Mouse (Mus musculus): Measurements from ENCODE around the gene Dnaja3.

Dnaja3 gene

DNA sequence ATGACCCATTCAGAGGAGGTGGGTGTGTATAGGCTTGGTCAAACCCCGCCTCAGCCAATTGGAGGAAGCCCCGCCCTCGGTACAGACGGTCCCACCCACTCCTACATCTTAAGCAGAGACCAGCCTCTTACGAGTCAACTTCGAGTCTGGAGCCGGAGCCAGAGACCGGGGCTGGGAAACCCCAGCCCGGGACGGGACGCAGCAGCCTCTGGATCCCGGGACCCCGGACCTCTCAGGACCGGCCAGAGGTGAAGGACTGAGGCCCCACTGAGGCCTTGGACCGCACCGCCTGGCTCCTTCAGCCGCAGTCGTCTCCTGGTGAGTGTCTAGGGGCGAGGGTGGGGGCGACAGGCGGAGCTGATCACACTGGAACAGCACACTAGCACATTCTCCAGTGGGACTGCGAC is at the start of gene Dnaja3, which contains the start of gene Vasn:
Gene Dnaja3 (plus strand): TSS at position 159 of the 407 bp plus-strand sequence.
Gene Vasn (plus strand): TSS at position 111 of the 407 bp plus-strand sequence.
- peak in 1 of 2 experiments; percentile 76 for DNase-seq (ENCODE audit: low spot score in 2 of 2)

DNA sequence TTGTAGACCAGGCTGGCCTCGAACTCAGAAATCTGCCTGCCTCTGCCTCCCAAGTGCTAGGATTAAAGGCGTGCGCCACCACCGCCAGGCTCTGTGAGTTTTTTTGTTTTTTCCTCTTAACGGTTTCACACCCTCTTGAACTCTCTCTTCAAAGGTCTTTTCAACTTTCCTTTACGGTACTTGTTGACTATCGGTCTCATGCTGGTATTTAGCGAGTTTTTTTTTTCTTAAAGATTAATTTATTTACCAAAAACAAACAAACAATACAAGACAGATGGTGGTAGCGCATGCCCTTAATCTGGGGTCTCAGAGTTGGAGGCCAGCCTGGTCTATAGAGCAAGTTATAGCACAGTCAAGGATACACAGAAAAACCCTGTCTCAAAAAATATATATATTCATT is 49.6 kb upstream of the Dnaja3 start:
- DNase-seq (ENCODE audit: low spot score in 2 of 2): no peak

DNA sequence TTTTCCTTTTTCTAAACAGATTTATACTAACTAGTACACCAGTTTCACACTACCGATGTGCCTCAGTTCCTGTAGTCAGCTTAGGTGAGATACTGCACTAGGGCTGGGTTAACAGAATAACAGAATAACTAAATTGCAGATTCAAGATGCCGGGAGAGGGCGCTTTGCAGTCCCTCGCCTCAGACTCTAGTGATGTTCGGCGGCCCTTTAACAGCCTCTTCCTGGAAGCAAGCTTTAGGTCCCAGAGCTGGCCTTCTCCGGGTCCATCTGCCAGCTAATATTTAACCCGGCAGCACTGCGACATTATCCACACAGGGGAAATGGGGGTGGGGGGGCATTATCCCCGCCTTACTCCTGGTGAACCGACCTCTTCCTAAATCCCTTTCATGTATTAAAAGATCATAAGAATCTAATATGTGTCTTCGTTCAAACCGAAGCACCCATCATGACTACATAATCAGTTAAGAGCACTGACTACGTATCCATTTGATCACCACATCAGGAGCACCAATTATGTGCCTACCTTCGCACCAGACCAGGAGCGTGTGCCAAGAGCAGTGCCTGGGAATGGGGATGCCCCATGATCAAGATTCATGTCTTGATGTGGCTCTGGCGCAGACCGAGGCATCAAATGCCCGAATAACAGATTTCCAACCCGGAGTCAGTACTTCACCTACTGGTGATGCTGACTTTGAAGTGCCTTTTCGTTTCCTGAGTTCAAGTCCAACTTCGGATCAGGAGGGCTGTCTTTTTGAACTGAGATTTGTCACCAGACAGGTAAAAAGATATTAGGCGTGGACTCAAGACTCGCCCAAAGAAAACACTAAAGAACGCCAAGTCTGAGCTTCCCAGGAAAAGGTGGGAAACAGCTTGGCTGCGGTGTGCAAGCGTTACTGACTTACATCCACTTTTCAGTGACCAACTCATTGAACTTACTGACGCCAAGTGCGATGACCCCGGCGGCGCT is 46.6 kb upstream of the Dnaja3 start:
- peak in 1 of 2 experiments; percentile 63 for DNase-seq (ENCODE audit: low spot score in 2 of 2)

DNA sequence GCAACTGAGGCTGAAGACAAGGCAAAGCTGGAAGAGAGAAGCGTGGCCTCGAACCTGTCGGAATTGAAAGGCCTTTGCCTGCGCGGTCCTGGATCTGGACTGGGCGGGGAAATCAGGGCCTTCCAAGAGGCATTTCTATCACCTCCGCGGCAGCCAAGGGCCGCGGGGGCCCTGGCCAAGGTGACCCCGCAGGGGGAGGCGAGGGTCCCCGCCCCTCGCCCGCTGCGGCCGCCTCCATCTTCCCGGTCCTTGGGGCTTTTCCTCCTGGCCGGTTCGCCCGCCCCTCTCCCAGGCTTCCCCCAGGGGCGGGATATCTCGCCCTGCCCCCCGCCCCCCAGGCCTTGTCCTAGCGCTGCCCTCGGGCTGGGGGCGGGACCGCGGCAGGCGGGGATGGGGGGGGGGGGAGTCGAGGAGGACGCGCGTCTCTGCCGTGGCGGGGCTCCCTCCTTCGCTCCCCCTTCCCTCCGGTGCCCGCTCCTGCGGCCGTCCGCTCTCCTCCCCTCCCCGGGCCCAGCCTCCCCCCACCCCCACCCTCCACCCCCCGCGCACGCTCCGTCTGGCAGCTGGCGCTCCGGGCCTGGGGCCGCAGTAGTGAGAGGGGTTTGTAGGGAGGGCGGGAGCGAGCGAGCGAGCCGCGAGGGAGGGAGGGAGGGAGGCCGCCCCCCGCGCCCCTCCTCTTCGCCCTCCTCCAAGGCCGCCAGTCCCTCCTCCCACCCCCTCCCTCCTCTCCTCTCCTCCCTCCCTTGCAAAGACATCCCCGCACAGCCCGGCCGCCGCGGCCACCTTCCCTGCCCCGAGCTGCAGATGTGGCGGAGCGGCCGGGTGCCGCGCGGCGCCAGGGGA is 45.6 kb upstream of the Dnaja3 start, which contains the start of gene Glis2:
Gene Glis2 (plus strand): TSS at position 743 of the 843 bp plus-strand sequence.
- DNase-seq (ENCODE audit: low spot score in 2 of 2): no peak

DNA sequence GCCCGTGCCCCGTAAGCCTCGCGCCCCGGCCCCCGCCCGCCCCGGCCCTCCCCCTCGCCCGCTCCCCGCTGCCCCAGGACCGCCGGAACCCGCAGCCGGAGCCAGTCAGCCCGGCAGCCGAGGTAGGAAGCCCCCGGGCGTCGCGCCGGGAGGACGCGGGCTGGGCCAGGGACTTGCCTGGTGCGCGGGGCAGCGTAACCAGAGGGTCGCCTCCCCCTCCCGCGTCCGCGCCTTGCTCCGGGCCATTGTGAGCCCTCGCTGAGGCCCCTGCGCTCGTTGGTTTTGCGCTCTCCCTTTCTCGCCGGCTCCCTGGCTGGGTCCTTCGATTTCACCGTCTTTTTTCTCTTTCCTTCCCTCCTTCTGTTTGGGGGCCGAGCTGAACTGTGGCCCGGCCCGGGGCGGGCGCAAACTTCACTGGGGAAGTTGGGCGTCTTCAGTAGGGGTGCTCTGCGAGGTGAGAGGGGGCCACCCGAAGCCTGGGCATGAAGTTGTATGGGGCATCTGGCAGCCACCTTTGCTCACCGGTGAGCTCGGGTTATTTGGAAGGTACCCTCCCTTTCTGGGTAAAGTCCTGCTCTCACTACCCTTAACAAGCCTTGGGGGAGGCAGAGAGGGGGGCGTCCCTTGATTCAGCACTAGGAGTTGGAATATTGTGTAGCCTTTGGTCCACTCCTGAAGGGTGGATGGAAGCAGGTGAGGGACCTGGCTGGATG is 44.8 kb upstream of the Dnaja3 start:
- no peak for DNase-seq (ENCODE audit: low spot score in 2 of 2)

DNA sequence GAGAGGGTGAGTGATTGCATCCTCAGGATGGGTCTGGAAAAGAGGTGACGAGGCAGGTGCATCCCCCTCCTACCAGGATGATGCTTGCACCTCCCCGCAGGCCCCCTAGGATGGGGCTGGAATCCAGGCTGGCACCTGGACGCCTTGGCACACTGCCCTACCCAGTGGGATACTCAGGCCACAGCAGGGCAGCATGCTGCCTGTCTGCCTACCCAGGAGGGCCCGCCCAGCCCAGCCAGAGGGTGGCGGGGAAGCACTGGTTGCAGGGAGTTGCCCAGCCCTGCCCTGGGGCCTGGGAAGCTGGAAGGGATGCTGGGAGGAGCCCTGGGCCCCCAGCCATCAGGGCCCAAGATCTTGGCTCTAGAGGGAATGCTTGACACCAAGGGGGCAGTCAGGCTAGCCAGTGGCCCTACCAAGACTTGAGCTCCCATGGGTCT is 44.2 kb upstream of the Dnaja3 start:
- DNase-seq (ENCODE audit: low spot score in 2 of 2): no peak

DNA sequence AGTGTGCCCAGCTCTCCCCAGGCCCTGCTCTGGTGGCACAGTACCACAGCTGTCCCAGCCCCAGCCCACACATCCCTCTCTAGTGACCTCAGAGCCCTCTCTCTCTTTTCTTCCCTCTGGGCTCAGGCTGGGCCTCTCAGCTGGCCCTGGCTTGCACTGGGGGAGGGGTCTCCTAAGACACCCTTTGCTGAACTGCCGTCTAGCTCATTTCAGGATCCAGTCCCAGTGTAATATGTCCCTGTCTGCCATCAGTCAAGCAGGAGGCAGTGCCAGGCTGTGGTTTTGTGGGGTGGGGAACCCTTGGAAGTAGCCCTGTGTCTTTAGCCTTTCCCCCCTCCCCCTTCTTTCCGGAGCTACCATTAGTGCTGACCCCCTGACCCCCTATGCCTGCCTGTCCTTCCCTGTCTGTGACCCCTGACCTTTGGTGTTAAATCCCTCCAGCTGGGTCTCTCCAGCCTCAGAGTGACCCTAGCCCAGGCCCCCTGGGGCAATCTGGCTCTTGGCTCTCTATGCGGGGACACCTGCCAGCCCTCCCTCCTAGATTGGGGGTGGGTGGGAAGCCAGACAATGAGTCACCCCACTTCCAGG is 43.6 kb upstream of the Dnaja3 start:
- no peak for DNase-seq (ENCODE audit: low spot score in 2 of 2)

DNA sequence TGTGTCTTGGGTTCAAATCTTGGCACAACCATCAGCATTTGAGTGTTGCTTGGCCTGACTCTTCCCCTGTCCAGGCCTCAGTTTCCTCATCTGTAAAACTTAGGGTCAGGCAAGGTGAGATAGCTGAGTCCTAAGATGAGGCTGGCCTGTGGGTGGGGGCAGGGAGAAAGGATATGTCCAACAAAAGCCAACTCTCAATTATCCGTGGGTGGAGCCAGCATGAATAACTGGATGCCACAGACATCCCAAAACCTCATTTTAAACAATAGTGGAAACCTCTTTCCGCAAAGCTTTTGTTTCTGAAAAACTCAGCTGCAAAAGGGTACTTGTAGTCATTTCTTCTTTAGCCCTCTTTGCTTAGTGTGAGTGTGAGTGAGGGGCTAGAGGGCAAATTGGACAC is 43.0 kb upstream of the Dnaja3 start:
- no peak for DNase-seq (ENCODE audit: low spot score in 2 of 2)

DNA sequence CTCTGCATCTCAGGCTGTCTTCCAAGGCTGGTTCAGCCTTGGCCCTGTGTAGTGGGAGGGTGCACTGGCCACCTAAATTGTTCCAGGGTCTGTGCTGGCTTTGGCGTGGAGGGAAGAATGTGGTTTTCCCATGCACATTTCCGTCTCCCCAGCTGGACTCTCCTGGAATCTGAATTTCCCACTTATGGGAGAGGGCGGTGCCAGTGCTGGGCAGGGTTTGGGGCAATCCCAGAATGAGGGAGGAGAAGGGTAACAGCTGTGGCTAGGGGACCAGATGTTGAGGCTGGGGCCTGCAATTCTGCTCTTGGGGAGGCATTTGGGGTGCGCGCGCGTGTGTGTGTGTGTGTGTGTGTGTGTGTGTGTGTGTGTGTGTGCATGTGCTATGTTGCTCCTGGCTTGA is 42.5 kb upstream of the Dnaja3 start:
- no peak for DNase-seq (ENCODE audit: low spot score in 2 of 2)

DNA sequence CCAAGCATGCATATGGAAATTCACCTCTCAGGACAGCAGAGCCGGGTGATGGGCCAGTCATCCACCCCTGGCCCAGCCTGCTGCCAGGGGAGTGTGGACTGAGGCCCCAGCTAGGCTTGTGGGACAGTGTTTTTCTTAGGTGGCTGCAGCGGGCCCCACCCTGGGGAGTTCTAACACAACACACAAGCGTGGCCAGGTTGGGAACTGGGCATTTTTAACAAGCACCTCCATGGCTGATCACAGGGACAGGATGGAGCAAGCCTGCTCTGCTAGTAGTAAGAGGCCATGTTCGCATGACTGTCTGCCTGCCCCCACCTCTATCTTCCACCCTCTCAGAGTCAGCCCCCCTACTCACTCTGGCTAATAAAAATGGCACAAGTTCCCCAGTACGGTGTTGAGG is 41.7 kb upstream of the Dnaja3 start:
- no peak for DNase-seq (ENCODE audit: low spot score in 2 of 2)

DNA sequence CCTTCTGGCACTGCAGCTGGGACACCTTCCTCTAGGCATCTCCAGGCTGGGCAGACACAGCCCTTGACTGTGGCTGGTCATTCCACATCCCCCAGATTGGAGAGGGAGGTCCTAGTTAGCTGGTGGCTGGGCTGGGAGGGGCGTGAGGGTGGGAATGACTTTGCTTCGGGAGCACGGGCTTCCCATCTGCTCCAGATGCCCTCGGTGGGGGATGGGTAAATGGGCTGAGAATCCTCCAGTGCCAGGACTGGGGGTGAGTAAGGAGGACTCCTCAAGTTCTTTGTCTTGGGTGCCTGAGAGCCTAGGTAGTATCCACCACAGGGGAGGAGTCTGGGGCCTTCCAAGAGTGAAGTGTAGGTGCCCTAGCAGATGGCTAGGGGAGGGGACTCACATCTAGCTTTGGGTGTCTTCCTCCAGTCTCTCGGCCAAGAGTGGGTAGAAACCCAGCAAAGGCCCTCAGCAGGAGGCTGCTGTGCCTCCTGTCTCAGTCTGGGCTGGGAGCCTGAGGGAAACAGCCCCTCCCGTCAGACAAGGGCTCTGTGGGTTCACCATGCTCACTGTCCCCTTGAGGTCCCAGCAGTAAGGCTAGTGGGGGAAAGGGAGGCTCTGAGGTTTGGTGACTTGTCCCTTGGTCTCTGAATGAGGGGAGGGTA is 40.8 kb upstream of the Dnaja3 start:
- DNase-seq (ENCODE audit: low spot score in 2 of 2): no peak

DNA sequence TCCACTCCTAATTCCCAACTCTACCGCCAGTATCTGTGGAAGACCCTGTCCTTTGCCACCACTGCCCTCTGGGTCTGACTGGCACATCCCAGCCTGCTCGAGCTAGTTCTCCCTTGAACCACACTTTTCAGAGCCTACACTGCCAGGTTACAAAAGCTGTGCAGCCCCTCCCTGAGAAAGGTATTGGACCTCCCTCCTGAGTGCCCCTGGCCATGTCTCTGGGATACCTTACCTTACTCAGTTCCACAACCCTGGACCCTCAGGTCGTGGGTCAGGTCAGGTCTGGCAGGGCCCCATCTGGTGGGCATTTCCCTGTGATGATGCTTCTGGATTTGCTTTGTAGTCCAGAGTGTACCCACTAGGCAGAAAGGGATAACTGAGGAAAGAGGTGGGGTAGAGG is 40.2 kb upstream of the Dnaja3 start:
- DNase-seq (ENCODE audit: low spot score in 2 of 2): no peak

DNA sequence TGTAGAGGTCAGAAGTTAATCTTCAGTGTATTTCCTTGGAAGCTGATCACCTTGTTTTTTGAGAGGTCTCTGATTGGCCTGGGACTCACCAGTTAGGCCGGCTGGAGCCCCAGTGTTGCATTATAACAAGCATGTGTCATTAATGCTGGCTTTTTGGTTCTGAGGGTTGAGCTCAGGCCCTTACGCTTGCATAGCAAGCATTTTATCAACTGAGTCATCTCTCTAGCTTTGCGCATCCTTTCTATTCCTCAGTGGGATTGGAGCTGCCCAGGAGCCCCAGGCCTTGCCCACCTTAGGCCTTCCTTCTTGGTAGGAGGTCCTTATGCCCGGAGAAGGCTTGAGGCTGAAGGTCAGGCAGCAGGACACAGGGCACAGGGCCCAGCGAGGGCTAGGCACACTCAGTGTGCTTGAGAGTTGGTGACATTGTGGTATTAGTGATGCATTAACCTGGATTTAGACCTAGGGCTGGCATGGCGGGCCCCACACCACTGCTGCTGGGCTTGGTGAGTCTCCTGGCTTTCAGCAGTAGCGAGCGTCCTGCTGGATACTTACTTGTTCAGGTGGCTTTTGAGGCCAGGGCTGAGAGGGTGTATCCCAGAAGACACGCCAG is 39.0 kb upstream of the Dnaja3 start:
- DNase-seq (ENCODE audit: low spot score in 2 of 2): no peak

DNA sequence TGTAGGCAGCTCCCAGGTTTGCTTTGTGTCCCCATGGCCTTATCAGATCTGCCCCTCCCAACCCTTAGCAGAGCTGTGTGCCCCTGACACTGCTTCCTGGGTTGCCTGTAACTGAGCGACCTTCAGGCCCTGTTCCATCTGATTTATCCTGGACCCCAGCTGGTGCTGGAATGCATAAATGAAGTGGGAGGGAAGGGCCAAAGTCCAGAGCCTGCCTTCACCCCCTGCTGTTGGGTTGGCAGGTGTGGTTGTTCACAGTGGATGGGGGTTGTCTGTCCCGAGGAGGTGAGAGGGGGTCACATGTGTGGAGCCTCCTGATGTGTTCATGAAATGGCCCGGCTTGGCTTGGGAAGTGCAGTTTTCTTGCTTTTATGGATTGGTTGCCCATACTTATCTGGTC is 37.6 kb upstream of the Dnaja3 start:
- no peak for DNase-seq (ENCODE audit: low spot score in 2 of 2)

DNA sequence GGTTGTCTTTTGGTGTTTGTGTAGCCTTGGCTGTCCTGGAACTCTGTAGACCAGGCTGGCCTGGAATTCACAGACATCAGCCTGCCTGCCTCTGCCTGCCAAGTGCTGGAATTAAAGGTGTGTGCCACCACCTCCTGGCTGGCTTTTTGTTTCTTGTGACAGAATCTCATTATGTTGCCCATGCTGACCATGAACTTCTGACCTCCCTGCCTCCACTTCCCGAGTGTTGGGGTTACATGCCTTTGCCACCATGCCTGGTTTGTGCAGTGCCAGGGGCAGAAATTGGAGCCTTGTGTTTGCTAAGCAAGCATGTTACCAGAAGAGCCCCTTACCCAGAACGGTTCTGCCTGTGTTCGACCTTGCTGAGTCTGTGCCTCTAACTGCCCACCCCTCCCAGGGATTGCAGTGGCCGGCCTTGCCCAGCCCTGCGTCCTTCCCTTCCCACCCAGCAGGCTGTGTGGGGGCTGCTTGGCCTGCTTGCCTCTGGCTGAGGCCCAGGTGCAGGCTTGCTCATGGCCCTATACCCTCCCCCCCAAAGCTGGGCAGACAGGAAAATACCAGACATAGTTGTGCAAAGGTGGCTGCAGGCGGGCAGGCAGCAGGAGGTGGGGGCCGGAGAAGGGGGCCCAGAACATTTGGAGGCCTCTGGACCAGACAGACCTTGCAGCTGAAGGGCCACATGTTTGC is 36.9 kb upstream of the Dnaja3 start:
- DNase-seq (ENCODE audit: low spot score in 2 of 2): no peak

DNA sequence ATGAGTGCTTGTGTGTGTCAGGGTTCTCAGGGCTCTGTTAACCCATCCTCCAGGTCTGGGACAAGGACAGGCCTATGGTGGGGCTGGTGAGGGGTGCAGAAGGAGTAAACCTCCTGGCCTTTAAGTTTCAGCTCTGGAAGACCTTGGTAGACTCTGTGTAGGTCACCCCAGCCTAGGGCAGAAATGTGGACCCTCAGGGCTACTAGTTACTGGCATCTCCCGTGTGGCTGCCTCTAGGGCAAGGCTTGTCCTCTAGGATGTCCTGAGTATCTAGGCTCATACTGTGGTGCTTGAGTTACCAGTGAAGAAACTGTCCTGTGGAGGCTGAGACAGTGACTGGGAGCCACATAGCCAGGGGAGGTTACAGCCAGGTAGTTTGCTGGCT is 36.3 kb upstream of the Dnaja3 start:
- DNase-seq (ENCODE audit: low spot score in 2 of 2): no peak

DNA sequence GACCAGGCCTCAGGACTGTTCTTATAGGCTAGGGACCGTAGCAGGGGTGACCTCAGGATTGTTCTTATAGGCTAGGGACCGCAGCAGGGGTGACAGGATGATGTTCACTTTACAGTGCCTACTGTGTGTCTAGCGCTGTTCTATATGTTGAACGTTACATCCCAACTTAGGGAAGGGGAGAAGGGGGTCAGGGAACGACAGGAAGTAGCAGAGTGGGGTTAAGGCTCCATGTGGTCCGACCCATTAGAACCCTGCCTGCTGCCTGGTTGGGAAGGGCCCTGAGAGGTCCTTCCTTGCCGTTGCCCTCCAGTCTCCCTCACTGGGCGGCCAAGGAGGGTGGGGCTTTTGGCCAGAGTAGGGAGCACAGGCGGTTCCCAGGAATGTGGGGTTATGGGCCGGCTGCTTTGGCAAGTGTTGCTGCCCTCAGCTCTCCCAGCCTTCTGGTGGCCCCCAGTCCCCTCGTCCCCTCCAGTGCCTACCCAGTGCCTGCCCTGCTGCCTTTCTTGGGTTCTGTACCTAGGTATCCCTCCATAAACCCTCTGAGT is 35.4 kb upstream of the Dnaja3 start:
- no peak for DNase-seq (ENCODE audit: low spot score in 2 of 2)

DNA sequence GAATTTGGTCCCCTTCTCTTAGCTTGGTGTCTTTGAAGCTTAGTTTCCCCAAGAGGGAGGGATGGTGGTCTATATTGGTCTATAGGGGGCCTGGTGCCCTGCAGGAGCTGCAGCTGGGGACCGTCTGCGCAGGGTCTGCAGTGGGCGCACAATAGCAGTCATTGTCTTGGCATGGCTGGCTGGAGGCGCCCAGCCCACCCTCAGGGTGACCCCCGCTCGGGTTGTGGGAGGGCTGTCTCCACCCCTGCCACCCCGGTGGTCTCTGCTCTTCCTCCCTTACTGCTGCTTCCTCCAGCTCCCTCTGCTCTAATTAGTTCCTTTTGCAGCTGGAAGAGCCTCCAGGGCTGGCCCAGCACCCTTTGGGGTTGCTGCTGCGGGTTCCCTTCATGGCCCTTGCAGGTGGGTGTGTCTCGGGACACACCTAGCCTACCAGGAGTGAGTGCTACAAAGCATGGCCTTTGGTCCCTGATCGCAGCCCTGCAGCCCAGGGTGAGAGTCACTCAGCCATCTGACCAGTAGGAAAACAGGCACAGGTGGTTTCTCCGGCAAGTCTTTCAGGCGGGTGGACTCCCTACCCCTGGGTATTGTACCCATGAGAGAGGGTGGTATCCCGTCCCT is 34.2 kb upstream of the Dnaja3 start:
- DNase-seq (ENCODE audit: low spot score in 2 of 2): no peak

DNA sequence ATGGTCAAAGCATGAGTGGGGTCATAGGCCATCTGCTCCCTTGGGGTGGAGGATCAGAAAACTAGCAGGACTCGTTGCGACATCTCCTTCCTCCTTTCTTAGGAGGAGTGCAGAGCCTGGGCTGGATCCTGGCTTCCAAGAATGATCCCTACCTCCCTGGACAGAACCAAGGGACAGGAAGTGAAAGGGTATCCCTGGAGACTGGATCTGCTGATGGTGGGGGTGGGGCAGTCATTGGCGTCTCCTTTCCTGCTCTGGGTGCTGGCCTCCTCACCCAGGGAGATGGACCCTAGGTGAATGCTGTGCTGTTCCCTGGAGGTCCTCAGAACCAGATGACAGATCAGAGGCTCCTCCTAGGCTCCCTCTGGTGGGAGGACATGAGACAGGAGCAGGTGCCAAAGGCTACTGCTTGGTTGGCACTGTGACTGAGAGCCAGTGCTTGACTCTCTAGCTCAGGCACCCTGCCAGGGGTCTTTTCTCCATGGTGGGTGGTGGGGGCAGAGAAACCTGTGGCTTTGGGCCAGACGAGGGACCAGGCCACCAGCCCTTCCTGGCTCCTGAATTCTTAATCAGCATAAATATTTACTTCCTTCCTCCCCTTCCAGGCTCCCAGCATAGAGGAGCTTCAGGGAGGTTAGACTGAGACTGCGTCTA is 33.2 kb upstream of the Dnaja3 start:
- no peak for DNase-seq (ENCODE audit: low spot score in 2 of 2)
